Mouse (Mus musculus) cortical plate, adult 2 months (tissue): ENCODE results near the gene Gm10842.

ENCODE experiments used
- CTCF ChIP-seq: fragments of 200-500 bp; IDR thresholded peaks from 2 replicates; pipeline ENCODE4 v1.5.1; 2011; ENCODE audit warnings: mild to moderate bottlenecking, control low read depth, low read length; ENCODE audit not compliant: insufficient read depth; ENCODE audit errors: extremely low read depth
- POLR2A ChIP-seq: fragments of 200-500 bp; IDR thresholded peaks from 2 replicates; pipeline ENCODE4 v1.6.1; 2011; ENCODE audit warnings: mild to moderate bottlenecking, low read length, control low read depth; ENCODE audit not compliant: insufficient read depth; ENCODE audit errors: extremely low read depth

DNA sequence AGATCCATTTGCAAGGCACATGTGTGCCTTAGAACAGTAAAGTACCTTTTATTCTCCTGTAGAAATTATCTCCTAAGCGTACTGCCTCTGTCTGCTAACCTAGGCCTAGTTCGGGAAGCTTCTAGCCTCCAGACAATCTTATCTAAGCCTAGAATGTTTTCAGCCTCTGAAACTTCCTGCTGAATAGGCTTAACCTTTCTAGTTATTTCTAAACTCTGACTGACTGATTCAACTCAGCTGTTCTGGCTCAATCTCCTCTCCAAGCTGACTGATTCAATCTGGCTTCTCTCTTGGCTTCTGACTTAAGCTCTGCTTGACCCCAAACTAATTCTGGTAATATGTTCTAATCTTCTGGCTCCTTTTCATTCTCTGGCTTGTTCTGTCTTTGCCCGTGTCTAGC, 2.7 kb downstream of the Gm10842 start:
- TF ChIP-seq CTCF (no peak), POLR2A (no peak)
